Mouse (Mus musculus) C2C12 (cell line): ENCODE results near the gene Cfap43.

ENCODE experiments used
- CEBPB ChIP-seq: IDR thresholded peaks from one replicate; pipeline ENCODE4 v1.6.1; 2011; ENCODE audit warnings: low read depth, mild to moderate bottlenecking, control low read depth, moderate library complexity
- CTCF ChIP-seq: IDR thresholded peaks from one replicate; pipeline ENCODE4 v1.5.1; 2011; ENCODE audit not compliant: control insufficient read depth, insufficient read depth, insufficient read length
- MYOD1 ChIP-seq: IDR thresholded peaks from one replicate; pipeline ENCODE4 v1.6.1; 2011; ENCODE audit warnings: low read depth; ENCODE audit not compliant: control insufficient read depth, insufficient read length

DNA sequence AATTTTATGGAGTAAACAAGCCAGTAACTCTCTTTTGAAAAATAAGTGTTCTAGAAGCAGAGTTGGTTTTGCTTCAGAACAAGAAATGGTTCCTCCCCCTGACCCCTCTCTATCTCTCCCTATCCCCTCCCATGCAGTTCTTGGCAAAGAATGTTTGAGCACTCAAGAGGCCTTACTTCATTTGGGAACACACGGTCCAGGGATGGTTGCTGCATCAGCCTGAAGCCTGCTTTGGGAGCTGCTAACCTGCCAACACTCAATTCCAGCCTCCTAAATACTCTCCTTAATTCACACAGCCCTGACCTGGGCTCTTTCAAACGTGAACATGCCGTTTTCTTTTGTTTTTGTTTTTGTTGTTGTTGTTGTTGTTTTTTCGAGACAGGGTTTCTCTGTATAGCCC is 194.2 kb downstream of the Cfap43 start:
- TF ChIP-seq MYOD1, result no peak
- TF ChIP-seq CTCF, result no peak
- no peak for TF ChIP-seq CEBPB
